ENCODE assay signal across 8 mouse cellular contexts in the genomic region with DNA sequence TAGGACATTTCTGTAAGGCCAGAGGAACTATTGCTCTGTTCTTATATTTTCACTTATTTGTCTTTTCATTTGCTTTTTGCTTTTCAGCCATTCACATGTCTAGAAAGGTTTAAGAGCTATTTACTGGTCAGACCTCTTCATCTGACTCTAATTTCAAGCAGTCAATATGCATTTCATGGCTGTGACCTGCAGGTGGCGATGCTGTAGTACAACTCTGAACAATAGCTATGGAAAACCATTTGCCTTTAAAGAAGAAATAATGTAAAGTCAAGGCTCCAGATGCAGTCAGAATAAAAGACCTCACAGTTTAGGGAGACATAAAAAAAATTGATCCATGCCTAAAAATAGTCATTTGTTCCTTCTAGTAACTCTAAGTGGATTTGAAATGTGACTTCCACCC.
DNase-seq lines count a peak whose midpoint lies in the region.

No protein-coding gene starts in this region.

- peak; percentile 5 to 17 for DNase-seq in adrenal gland, adult 18-20 months (ENCODE audit: low spot score in 2 of 2)
- DNase-seq in adrenal gland, postnatal 4 days (ENCODE audit: low spot score in 2 of 2) = no peak
- peak; percentile 15 for DNase-seq in left cerebral cortex, adult 11 months (ENCODE audit: low spot score)
- no peak for DNase-seq in left cerebral cortex, adult 8-10 months (ENCODE audit: low spot score in 2 of 2)
- DNase-seq in cerebellum, postnatal 10 days = peak; percentile 47 to 57
- peak; percentile 4 for DNase-seq in layer of hippocampus, adult 9-11 months
- peak; percentile 0 for DNase-seq in retina, postnatal 7 days (ENCODE audit: low read depth, low spot score)
- no peak for DNase-seq in spleen, adult 12 weeks (ENCODE audit: low spot score)

Comparison
In these comparisons a context has a peak if more than half of its experiments do, and no peak if none do; other contexts are left out.
1. DNase-seq: peak in adrenal gland, adult 18-20 months (2 of 2), left cerebral cortex, adult 11 months (single experiment), cerebellum, postnatal 10 days (2 of 2), layer of hippocampus, adult 9-11 months (single experiment) and retina, postnatal 7 days (single experiment); none in adrenal gland, postnatal 4 days (0 of 2), left cerebral cortex, adult 8-10 months (0 of 2) and spleen, adult 12 weeks (single experiment).